Mouse (Mus musculus) neural tube, embryonic 13.5 days (tissue): ENCODE measurements around the gene Ptprd. TPM values are rescaled to one million over a fixed set of nuclear protein-coding genes. Genes with fewer than 3 reads are reported as not detected.

Experiments used
- ATAC-seq: fragments of 200-750 bp; cut with Nextera tagmentation; 2 replicates; pipeline ENCODE4 v1.8.0; 2017; ENCODE audit warnings: low read depth, mild to moderate bottlenecking, moderate TSS enrichment, moderate library complexity
- H3K27ac ChIP-seq: fragments of 300-500 bp; sonication (generic); replicated peaks from 2 replicates; pipeline ENCODE4 v1.5.1; 2015; ENCODE audit warnings: moderate library complexity, mild to moderate bottlenecking, inconsistent platforms
- H3K27me3 ChIP-seq: fragments of 300-500 bp; sonication (generic); 2 replicates; pipeline ENCODE4 v1.6.1; 2015; ENCODE audit warnings: mild to moderate bottlenecking, inconsistent platforms
- H3K36me3 ChIP-seq: fragments of 300-500 bp; sonication (generic); 2 replicates; pipeline ENCODE4 v1.6.1; 2015; ENCODE audit warnings: mild to moderate bottlenecking, inconsistent platforms
- H3K4me1 ChIP-seq: fragments of 300-500 bp; sonication (generic); replicated peaks from 2 replicates; pipeline ENCODE4 v1.6.1; 2015; ENCODE audit warnings: inconsistent platforms
- H3K4me2 ChIP-seq: fragments of 300-500 bp; sonication (generic); 2 replicates; pipeline ENCODE4 v1.6.1; 2015; ENCODE audit warnings: inconsistent platforms, mild to moderate bottlenecking, moderate library complexity
- H3K4me3 ChIP-seq: fragments of 300-500 bp; sonication (generic); 2 replicates; pipeline ENCODE4 v1.5.1; 2015; ENCODE audit warnings: mild to moderate bottlenecking, inconsistent platforms
- H3K9ac ChIP-seq: fragments of 300-500 bp; sonication (generic); 2 replicates; pipeline ENCODE4 v1.6.1; 2015; ENCODE audit warnings: moderate library complexity, mild to moderate bottlenecking, inconsistent platforms
- H3K9me3 ChIP-seq: fragments of 300-500 bp; sonication (generic); 2 replicates; pipeline ENCODE4 v1.6.1; 2016; ENCODE audit warnings: inconsistent platforms
- WGBS: fragments of 180-500 bp; shearing (Covaris S2); methylation state at CpG from one replicate; pipeline ENCODE4 v1.1.7; 2015; 5-methylcytosine and 5-hydroxymethylcytosine counted together
- polyA plus RNA-seq: library from polyadenylated mRNA; unstranded; fragments of >200 nt; fragmentation: Nextera tagmentation; extraction: Ambion mirVana; gene quantifications from 2 replicates; pipeline ENCODE4 v1.2.1, GENCODE M21; 2015

The Ptprd gene
- polyA plus RNA-seq, 1 experiment from 2014 or later: 86.5 TPM

- WGBS: 26% methylated on average over 3 of the region's 3 CpGs
- no peaks in the 10 kb centered on the region for H3K27me3 ChIP-seq
- peak overlapping the region; percentile 40; the same call in 1 of the 2 replicates for H3K27ac ChIP-seq
- no peak overlapping the region for H3K9ac ChIP-seq
- no peaks in the 10 kb centered on the region for H3K36me3 ChIP-seq
- no peaks in the 10 kb centered on the region for H3K9me3 ChIP-seq
- ATAC-seq: peak; percentile 96
- H3K4me3 ChIP-seq: no peak overlapping the region
- H3K4me1 ChIP-seq: peaks cover 8% of the 10 kb centered on the region
- H3K4me2 ChIP-seq: 0 out of 2 replicates have a peak overlapping the region, but pooled peaks have one; percentile 2
Measured at GRCm38 (mm10) chr4:78142088-78142766, 69.5 kb downstream of the Ptprd start.

DNA sequence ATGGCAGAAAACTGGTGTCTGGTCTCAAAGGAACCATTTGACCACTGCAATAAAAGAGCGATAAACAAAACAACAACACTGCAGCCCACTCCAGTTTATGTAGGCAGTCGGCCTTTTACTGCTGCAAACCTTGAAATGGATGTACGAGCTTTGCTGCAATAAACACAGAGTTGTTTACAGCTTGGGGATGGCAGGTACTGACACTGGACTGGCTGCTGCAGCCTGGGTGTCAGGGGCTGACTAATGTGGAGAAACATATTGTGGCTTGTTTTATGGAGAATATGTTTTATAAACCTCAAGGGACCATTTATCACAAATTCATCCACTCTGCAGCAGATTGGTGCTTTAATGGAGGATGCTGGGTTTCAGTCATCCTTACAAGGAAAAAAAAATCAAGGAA is 100.9 kb downstream of the Ptprd start:
- 6% methylated on average over 3 of the region's 3 CpGs for WGBS
- Histone ChIP-seq H3K4me1 (peaks cover 16% of the 10 kb centered on the region), H3K36me3 (no peaks in the 10 kb centered on the region), H3K27ac (0 out of 2 replicates have a peak overlapping the region, but pooled peaks have one; percentile 53), H3K4me2 (peak overlapping the region; percentile 28), H3K9ac (no peak overlapping the region), H3K4me3 (no peak overlapping the region), H3K9me3 (no peaks in the 10 kb centered on the region), H3K27me3 (no peaks in the 10 kb centered on the region)
- ATAC-seq: peak; percentile 90

- no peak overlapping the region for H3K4me3 ChIP-seq
- H3K4me2 ChIP-seq: no peak overlapping the region
- no peak for ATAC-seq
- no peak overlapping the region for H3K27ac ChIP-seq
- H3K27me3 ChIP-seq: no peaks in the 10 kb centered on the region
- no peaks in the 10 kb centered on the region for H3K4me1 ChIP-seq
- H3K9me3 ChIP-seq: no peaks in the 10 kb centered on the region
- H3K36me3 ChIP-seq: no peaks in the 10 kb centered on the region
- no peak overlapping the region for H3K9ac ChIP-seq
Measured at GRCm38 (mm10) chr4:78097526-78097925, 114.2 kb downstream of the Ptprd start.

- H3K9me3 ChIP-seq: no peaks in the 10 kb centered on the region
- no peak overlapping the region for H3K27ac ChIP-seq
- ATAC-seq: peak; percentile 79; the same call in 1 of the 2 replicates
- H3K9ac ChIP-seq: no peak overlapping the region
- H3K27me3 ChIP-seq: no peaks in the 10 kb centered on the region
- H3K36me3 ChIP-seq: no peaks in the 10 kb centered on the region
- H3K4me1 ChIP-seq: 0 out of 2 replicates have a peak, but pooled peaks cover 4% of the 10 kb centered on the region
- H3K4me3 ChIP-seq: no peak overlapping the region
- no peak overlapping the region for H3K4me2 ChIP-seq
Measured at GRCm38 (mm10) chr4:78082744-78083143, 129.0 kb downstream of the Ptprd start.

GRCm38 (mm10) chr4:78077499-78077898 is 134.3 kb downstream of the Ptprd start:
- no peak for ATAC-seq
- H3K9me3 ChIP-seq: no peaks in the 10 kb centered on the region
- H3K27ac ChIP-seq: no peak overlapping the region
- H3K4me1 ChIP-seq: no peaks in the 10 kb centered on the region
- no peaks in the 10 kb centered on the region for H3K36me3 ChIP-seq
- no peaks in the 10 kb centered on the region for H3K27me3 ChIP-seq
- no peak overlapping the region for H3K9ac ChIP-seq
- no peak overlapping the region for H3K4me2 ChIP-seq
- H3K4me3 ChIP-seq: no peak overlapping the region

- H3K4me1 ChIP-seq: no peaks in the 10 kb centered on the region
- H3K9ac ChIP-seq: no peak overlapping the region
- no peak overlapping the region for H3K4me3 ChIP-seq
- H3K27me3 ChIP-seq: no peaks in the 10 kb centered on the region
- no peak overlapping the region for H3K4me2 ChIP-seq
- no peak for ATAC-seq
- no peaks in the 10 kb centered on the region for H3K9me3 ChIP-seq
- no peaks in the 10 kb centered on the region for H3K36me3 ChIP-seq
- H3K27ac ChIP-seq: no peak overlapping the region
- WGBS: 65% methylated on average over 1 of the region's 1 CpGs
Measured at GRCm38 (mm10) chr4:78077087-78077486, 134.7 kb downstream of the Ptprd start.

GRCm38 (mm10) chr4:78038401-78038800 is 173.4 kb downstream of the Ptprd start:
- H3K4me1 ChIP-seq: no peaks in the 10 kb centered on the region
- H3K9me3 ChIP-seq: no peaks in the 10 kb centered on the region
- no peaks in the 10 kb centered on the region for H3K27me3 ChIP-seq
- H3K4me2 ChIP-seq: no peak overlapping the region
- no peak for ATAC-seq
- no peak overlapping the region for H3K27ac ChIP-seq
- no peaks in the 10 kb centered on the region for H3K36me3 ChIP-seq
- no peak overlapping the region for H3K9ac ChIP-seq
- H3K4me3 ChIP-seq: no peak overlapping the region
- 77% methylated on average over 5 of the region's 5 CpGs for WGBS

- WGBS: 29% methylated on average over 1 of the region's 1 CpGs
- 0 out of 2 replicates have a peak, but pooled peaks cover 3% of the 10 kb centered on the region for H3K4me1 ChIP-seq
- peak; percentile 75 for ATAC-seq
- H3K9ac ChIP-seq: no peak overlapping the region
- no peak overlapping the region for H3K27ac ChIP-seq
- no peaks in the 10 kb centered on the region for H3K27me3 ChIP-seq
- H3K4me3 ChIP-seq: no peak overlapping the region
- no peaks in the 10 kb centered on the region for H3K36me3 ChIP-seq
- H3K9me3 ChIP-seq: no peaks in the 10 kb centered on the region
- no peak overlapping the region for H3K4me2 ChIP-seq
Measured at GRCm38 (mm10) chr4:78002065-78002464, 209.7 kb downstream of the Ptprd start.

DNA sequence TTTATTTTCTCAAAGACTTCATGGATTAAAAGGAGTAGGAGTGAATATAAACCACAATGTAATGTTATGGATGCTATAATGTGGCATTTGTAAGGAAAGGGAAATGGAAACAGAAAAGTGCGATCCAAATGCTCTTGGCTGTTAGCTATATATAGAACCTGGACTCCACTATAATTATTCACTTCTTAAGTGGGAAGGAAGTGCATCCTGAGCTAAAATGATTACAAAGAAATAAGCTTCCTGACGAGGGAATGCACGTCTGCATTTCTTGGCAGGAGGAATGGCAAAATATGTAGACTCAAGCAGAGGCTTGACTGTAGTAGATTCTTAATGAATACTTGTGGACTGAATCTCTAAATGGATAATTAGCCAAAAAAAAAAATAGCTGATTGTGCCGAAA is 219.1 kb downstream of the Ptprd start:
- H3K4me3 ChIP-seq: no peak overlapping the region
- no peak for ATAC-seq
- H3K4me2 ChIP-seq: no peak overlapping the region
- no peaks in the 10 kb centered on the region for H3K27me3 ChIP-seq
- H3K27ac ChIP-seq: no peak overlapping the region
- no peaks in the 10 kb centered on the region for H3K4me1 ChIP-seq
- no peak overlapping the region for H3K9ac ChIP-seq
- H3K9me3 ChIP-seq: no peaks in the 10 kb centered on the region
- WGBS: 74% methylated on average over 4 of the region's 4 CpGs
- H3K36me3 ChIP-seq: no peaks in the 10 kb centered on the region

DNA sequence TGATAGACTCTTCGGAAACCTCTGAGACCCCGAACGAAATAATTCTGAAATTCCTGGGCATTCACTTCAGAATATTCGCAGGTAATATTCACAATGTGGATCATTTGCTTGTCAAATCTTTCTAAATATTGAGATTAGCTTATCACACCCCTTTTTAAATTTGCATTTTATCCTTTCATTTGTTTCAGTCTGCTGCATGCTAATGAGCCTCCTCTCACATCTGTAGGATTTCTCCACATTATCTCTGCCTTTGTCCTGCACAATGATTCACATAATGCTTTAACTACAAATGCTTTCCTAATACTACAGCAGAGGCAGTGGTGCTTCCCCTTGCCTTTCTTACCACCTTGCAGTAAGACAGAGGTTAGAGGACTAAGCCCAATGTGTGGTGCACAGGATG is 229.7 kb downstream of the Ptprd start:
- Histone ChIP-seq H3K9me3 (no peaks in the 10 kb centered on the region), H3K27ac (no peak overlapping the region), H3K4me3 (no peak overlapping the region), H3K36me3 (no peaks in the 10 kb centered on the region), H3K4me2 (no peak overlapping the region), H3K4me1 (no peaks in the 10 kb centered on the region), H3K9ac (no peak overlapping the region), H3K27me3 (no peaks in the 10 kb centered on the region)
- ATAC-seq: no peak
- 88% methylated on average over 4 of the region's 4 CpGs for WGBS

GRCm38 (mm10) chr4:77961711-77962110 is 250.1 kb downstream of the Ptprd start:
- Histone ChIP-seq H3K27me3 (no peaks in the 10 kb centered on the region), H3K4me1 (no peaks in the 10 kb centered on the region), H3K36me3 (no peaks in the 10 kb centered on the region), H3K4me3 (no peak overlapping the region), H3K9me3 (no peaks in the 10 kb centered on the region), H3K4me2 (no peak overlapping the region), H3K27ac (no peak overlapping the region), H3K9ac (no peak overlapping the region)
- ATAC-seq: no peak
- WGBS: 29% methylated on average over 2 of the region's 2 CpGs

- Histone ChIP-seq H3K27ac (no peak overlapping the region), H3K9me3 (no peaks in the 10 kb centered on the region), H3K4me2 (no peak overlapping the region), H3K4me3 (no peak overlapping the region), H3K9ac (no peak overlapping the region), H3K4me1 (no peaks in the 10 kb centered on the region), H3K27me3 (no peaks in the 10 kb centered on the region), H3K36me3 (no peaks in the 10 kb centered on the region)
- 78% methylated on average over 4 of the region's 4 CpGs for WGBS
- ATAC-seq: no peak
Measured at GRCm38 (mm10) chr4:77889489-77889888, 322.3 kb downstream of the Ptprd start.

DNA sequence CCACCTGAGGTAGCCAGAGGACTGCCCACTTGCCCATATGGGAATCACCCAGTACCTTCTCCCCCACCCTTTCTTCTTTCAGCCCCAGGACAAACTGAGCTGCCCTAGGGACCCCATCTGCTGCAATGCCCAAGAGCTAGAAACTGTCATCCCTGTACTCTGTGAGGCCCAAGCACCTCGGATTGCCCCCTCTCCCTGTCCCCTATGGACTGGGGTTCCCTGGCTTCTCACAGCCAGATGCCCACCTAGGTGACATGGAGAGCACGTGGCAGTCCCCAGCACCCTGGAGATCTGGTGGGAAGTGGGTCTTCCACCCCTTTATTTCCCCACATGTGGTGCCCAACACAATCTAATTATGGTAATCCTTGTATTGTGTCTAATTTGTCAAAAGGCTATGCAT is 331.5 kb downstream of the Ptprd start:
- no peak overlapping the region for H3K9ac ChIP-seq
- H3K4me3 ChIP-seq: no peak overlapping the region
- no peaks in the 10 kb centered on the region for H3K36me3 ChIP-seq
- H3K4me1 ChIP-seq: no peaks in the 10 kb centered on the region
- no peak overlapping the region for H3K4me2 ChIP-seq
- ATAC-seq: no peak; the same call in 1 of the 2 replicates
- H3K9me3 ChIP-seq: no peaks in the 10 kb centered on the region
- H3K27me3 ChIP-seq: no peaks in the 10 kb centered on the region
- WGBS: 56% methylated on average over 2 of the region's 2 CpGs
- no peak overlapping the region for H3K27ac ChIP-seq
